Mouse (Mus musculus) A20 (cell line): Measurements from ENCODE around the gene Ptma.
A peak's percentile ranks its signal among the peaks of the same experiment; 100 is the strongest.

Experiments used
- DNase-seq: peaks from one replicate; pipeline ENCODE4 v3.0.0-alpha.2; 2011; ENCODE audit warnings: low read depth, low spot score

The Ptma gene

DNA sequence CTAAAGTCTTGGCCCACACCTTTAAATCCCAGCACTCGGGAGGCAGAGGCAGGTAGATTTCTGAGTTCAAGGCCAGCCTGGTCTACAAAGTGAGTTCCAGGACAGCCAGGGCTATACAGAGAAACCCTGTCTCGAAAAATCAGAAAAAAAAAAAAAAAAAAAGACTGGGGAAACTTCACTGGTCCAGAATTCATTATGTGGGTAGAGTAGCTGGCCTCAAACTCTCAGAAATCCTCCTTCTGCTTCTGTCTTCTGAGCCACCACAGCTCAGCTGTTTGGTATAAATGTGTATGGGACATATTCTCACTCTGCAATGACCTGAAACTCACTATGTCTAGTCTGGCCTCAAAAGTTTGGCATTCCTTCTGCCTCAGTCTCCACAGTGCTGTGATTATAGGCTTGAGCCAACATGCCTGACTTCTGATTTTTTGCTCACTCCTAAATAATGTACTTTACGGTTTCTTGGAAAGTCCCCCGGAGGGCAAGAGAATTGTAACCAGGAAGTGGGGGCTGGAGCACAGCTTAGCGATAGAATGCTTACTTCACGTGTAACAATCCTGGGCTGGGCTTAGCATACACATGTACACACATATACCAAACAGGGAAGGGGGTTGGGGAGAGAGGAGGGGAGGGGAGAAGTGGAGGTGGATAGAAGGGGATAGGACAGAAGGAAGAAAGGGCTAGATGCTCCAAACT lies 10.7 kb upstream of the Ptma start:
- peak; percentile 52 for DNase-seq

DNA sequence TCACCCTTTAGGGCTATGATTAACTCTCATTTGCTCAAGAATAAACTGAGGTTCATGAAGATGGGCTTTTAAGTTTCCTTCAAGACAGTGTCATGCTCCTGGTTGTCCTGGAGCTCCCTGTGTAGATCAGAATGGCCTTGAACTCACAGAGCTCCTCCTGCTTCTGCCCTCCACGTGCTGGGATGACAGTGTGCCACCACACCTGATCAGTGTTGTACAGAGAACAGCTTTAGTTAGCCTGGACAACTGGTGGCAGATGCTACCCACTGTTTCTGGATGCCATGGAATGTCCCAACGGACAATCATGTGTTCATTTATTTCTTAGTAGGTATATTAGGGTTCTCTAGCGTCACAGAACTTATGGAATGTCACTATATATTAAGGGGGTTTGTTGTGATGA lies 9.4 kb upstream of the Ptma start:
- DNase-seq, result no peak

DNA sequence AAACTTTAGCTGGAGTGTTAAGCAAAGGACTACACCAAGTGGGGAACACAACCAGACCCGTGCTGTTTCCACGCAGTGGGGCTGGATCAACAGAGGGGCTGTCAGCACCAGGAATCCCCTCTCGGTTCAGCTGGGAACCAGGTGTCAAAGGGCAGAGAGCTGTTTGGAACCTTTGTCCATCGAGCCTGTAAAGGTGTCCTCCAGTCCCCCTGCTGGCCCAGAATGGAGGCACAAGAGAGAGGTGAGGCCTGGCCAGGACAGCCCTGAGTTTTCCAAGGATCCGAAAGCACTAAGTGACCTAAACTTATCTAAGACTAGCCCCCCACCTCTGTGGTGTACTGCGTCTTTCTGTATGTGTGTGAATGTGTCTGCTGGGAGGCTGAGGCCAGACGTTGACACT lies 6.2 kb upstream of the Ptma start:
- peak; percentile 52 for DNase-seq

DNA sequence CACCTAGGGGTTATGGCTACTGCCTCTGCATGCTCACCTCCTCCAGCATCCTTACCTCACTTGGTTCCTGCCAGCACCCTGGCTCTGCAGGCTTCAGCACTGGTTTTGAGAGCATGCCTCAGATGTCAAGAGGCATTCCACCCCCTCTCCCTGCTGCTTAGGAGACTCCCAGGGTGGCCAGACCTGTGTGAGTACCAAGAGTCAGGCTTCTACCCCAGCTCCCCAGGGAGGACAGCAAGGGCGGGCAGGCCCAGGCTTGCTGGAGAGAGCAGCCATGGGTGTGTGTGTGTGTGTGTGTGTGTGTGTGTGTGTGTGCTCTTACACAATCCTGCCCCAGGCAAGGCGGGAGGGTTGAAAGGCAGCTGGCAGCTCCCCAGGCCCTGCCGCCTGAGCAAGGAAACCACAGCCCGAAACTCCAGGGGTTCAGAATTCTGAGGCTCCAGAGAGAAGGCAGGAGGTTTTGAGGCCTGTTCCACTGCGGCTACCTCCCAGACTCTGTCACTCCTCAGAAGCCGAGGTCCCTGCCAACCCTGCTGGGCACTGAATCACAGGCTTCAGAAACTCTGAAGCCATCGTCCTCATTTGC lies 4.1 kb upstream of the Ptma start:
- DNase-seq, result no peak

DNA sequence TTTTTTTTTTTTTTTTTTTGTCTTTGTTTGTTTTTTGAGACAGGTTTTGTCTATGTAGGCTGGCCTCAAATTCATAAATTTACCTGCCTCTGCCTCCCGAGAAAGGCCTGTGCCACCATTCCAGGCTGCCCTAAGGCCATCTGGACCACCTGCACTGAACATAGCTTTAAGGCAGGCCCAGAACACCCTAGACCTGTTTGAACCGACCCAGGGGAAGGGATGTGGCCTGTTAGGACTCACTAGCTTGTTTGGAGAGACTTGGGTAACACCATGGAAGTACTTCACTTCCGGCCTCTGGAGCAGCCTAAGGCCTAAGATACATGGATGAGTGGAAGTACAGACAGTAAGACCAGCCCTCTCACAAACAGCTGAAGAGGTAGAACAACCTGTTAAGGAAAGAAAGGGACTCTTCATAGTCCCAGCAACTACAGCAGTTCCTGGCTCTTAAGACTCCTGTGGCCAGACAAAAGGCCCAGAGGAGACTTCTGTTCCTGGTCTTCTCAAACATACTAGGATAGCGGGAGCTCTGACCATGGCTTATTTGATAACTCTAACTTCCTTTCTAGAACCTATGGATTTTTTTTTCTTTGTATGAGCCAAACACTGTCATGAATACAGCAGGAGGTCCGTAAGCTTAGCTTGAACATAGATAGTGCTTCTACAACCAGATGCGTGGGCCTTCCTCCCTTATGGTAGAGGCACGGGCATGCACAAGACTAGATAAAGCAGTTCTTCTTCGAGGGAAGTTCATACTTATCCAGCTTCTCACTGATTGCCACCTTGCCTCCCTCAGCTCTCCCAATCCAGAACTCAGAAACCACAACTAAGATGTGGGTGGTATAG lies 2.5 kb upstream of the Ptma start:
- no peak for DNase-seq

DNA sequence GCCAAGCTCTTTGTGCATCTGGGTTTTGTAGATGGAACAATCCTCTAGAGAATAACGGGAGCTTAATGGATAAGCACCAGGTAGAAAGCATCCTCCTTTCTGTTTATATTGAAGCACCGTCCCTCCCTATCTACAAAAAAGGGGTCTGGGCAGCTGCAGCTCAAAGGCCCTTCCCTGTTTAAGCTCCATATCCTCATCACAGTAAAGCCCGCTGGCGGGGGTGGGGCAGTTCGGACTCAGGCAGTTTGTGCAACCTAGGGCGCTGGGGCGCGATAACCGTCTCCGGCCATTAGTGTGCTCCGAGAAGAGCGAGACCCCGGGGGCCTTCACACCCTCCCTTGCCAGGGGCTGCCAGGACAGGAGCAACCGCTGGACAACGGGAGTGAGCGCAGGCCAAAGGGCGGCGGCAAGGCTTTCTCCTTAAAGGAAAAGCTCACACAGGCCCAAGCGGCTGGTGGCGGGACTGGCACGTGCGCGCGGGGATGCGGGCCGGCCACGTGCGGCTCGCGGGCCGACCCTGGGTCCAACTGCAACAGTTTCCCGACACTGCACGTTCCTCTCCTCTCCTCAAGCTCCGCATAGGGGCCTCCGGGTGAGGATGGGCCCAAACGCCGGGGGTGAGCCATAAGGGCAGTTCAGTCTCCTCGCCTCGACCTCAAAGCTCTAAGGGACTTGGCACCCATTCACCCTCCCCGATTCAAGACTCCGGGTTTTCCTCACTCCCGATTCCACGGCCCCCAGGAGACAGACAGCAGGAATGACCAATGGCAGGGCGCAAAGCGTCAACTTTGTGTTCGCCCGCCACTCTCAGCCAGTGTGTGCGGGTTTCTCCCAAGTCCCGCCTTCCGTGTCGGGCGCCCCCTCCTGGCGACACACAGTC lies 1.7 kb upstream of the Ptma start:
- peak; percentile 97 for DNase-seq

DNA sequence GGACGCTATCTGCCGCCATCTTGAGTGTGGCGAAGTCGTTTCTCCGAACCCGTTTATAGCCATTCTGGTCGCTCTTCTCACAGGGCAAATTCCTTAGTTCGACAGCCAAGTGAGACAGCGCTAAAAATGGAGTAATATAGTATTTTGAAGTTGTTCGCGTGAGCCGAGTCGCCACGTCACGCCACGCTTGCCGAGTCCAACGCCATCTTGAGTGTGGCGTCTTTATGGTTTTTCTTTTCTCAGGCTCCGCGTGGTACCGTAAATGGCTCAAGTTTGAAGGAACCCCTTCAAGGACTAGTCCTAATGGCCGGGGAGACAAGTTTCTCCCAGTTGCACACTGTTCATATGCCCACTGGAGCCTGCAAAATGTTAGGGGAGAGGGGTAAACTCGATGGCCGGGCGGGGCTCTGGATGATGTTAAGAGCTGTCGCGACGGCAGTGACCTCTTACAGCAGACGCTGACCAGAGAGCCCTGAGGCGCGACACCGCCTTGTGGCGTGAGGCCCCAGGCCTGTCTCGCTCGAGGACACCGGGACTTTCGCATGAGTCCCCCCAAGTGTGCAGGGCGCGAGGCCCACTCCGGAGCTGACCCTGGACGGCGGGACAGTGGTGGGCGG lies 919 bp upstream of the Ptma start:
- peak; percentile 89 for DNase-seq

DNA sequence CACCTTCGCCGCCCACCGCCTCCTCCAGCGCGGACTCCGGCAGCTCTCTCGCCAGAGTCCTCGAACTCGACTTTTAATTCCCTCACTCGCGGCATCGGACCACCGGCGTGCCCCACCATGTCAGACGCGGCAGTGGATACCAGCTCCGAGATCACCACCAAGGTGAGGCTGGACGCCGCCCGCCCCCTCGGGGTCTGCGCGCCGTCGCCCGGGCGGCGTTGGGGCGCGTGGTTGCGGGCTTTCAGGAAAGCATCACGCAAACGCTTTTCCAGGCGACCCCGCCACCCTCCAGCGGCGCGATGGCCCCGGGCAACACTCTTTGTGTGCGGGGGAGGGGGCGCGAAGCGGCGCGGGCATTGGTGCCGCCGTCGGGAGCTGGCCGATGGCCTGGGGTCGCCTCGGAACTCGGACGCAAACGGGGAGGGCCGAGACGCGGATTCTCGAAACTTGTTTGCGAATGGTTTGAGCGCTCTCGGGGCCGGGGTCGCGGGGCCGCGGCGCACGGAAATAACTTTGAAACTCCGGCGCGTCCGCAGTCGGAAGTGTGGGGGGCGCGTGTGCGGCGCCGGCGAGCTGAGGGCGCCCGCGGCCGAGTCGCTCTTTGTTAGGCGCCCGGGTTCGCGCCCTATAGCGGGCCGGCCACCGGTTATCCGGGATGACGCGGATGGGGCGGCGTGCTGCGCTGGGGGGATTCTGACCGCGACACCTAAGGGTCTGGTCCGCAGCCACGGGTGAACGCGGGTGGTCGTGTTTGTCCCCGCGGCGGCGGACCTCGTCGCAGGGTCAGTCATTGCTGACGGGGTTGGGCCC lies 468 bp downstream of the Ptma start:
- DNase-seq, result peak; percentile 43

DNA sequence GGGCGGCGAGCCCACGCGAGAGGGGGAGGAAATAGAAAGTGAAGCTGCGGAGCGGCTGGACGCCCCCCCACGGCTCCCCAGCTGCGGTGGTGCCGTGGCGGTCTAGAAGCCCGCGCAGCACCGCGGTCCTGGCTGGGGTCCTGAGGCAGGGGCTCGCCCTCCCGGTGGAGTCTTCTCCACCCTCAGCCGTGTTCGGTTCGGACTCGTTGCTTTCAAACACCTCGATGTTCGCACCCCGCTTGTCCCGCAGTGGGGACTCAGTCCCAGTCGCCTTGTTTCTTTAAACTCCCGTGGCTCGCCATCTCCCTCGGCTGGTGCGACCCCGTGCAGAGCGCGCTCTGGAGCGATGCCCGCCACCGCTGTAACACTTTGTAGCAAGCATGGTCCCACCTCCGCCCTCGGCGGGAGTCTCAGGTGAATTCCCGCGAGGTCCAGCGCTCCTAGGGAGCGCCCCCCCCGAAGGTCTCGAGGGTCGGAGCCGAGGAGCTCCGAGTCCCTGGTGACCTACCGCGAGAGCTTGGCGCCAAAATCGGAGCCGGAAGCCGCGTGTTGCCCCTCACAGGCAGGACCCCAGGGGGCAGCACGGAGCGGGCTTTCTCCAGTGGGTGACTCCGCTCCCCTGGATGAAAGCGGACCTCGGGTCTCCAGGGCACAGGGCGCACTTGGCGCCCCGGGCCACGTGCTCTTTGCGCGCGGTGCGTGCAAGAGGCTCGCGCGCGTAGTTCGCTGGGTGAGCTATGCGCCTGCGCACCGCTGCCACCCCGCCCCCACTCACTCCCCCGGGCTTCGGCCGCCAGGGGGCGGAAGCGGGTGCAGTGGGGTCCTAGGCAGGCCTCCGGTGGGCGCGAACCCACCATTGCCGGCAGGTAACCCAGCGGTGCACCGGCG lies 1.3 kb downstream of the Ptma start:
- peak; percentile 93 for DNase-seq

DNA sequence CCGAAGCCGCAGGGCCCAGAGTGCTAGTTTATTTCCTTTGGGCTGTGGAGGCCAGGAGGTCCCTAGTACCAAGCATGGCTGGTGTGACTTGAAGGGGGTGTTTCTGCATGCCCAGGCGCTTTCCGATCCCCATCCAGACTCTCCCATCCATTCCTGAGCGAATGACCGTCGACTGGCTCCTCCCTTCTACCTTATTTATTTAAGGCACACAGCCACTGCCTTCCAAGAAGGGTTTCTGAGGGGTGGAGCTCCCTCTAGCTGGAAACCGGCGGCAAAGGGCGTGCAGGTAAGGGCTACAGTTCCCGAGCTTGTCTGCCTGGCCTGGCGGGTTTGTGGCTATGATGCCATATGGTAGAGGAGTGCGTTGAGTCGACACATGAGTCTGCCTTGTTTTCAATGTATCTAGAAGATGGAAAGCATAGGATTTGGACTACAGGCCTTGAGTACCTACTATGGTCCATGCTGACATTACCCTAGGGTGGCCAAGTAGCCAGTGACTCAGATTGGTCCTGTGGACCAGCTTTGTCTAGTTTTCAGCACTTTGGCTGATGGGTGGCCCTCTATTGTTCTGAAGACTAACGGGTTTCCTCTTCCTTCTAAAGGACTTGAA lies 2.1 kb downstream of the Ptma start:
- DNase-seq, result peak; percentile 63

DNA sequence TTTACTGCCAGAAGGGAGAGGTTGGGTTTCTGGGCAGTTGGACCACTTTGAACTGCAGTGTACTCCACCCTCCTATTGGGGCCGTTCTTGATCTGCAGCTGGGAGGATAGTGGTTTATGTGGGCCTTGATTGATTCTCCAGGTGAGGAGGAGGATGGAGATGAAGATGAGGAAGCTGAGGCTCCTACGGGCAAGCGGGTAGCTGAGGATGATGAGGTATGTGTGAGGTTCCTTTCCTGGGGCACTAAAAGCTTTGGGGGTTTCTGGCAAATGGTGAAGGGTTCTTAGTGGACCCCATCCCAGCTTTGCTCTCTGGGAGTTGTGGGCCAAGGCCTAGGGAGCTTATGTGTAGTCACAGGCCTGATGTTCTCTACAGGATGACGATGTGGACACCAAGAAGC lies 3.1 kb downstream of the Ptma start:
- DNase-seq, result no peak

DNA sequence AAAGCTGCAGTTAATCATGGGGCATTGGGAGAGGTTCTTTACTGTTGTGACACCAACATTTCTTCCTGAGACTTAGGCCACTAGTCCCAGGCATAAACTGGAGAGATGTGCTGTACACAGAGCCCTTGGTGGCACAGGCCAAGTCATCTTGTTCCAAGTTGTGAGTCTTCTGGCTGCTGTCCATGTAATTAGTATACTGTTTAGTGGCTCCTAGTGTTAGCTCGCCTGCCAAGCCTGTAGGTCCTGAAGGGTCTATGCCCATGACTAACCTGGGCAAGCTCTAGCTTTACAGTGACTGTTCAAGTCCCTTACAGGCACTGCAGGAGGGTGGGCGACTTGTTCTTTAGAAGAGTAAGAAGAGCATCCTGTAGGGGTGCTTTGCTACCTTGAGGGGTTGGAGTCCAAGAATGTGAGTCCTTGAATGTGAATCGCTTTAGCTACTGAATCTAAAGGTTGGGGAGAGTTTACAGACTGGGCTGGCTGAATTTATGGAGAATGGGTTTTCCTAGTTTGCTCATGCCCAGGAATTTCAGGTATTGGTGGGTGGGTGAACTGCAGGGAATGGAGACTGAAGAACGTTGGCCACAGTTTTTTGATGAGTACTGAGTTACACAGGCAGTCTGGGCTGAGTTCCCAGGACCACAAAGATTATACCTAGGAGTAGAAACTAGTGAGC lies 4.5 kb downstream of the Ptma start:
- DNase-seq, result peak; percentile 67

DNA sequence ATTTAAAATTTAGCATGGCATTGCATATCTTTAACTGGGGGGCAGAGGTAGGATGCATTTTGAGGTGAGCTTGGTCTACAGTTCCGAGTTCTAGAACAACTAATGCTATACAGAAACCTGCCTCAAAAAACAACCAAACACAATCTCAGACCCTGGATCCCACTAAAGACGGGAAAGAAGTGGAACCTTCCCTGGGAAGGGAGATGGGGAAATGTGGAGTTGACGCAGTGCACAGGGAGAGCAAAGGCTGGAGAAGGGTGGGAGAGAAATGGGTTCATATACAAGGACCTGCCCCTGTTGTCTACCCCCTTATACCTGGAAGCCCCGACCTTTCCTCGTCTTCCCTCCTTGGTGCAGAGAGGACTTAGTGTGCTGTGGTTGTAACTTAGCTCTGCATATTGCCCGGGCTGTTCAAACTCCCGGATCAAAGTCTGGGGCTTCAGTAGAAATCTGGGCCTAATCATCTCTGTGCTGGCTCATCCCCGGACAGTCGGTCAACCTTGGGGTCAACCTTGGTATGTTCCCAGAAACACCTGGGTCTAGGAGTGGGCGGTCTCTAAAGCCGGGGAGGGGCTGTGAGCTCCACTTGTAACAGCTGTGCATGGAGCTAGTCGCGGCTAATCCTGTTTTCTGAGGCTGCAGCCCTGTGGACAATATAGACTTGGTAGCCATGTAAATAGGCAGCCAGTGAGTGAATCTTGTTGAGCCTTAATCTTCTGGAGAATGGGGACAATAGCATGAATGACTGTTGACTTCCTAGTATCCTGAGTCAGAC lies 5.2 kb downstream of the Ptma start:
- no peak for DNase-seq

DNA sequence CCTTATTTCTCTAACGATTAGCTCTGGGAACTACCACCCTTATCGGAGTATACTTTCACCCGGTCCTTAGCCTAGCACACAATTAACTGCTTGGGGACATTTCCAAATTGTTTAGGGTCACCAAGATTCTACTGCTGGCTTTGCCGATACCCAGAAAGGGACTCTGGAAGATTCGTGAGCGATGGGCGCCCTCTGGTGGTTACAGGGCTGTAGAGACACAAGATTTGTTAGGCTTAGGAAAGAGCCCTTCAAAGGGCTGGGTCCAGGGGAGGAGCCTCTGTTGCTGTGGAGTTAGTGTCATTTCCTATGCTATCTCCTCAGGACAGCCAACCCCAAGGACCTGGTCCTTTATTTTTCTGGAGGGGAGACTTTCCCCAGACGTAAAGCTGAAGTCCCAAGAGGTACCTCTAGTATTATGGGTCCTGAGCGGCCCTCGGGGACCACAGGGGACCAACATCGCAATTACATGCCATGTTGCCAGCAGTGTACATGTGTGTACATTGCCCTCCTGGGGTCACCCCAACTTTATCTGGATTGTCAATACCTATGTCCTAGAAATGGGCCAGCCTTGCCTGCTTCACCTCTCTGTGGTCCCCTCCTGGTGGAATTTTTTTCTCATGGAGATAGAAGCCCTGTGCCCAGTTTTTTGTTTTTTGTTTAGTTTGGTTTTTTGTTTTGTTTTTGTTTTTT lies 6.0 kb downstream of the Ptma start:
- DNase-seq, result peak; percentile 93

DNA sequence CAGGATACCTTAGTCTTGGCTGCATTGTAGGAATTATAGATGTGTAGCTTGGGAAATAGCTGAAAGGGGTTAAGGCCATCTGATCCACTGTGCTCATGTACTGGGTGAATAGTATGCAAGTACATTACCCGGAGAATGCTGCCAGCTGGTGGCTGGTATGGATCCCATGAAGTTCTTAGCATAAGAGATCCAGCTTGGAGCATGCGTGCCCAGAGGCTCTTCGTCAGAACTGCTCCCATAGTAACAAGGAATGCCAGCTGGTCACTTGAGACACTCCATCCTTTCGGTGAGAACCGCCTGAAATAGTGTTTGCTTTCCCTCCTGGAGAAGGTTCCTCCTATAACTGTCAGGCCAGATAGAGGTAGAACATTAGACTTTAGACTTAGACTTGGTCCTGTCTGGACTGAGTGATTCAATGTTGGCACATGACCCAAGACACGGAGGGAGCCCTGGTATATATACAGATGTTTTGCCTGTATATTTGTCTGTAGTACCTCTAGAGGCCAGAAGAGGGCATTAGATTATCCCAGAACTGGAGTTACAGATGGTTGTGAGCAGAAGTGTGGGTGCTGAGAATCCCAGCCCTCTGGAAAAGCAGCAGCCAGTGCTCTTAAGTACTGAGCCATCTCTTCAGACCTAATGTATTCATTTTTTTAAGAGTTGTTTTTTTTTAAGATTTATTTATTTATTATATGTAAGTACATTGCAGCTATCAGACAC lies 7.0 kb downstream of the Ptma start:
- peak; percentile 73 for DNase-seq

DNA sequence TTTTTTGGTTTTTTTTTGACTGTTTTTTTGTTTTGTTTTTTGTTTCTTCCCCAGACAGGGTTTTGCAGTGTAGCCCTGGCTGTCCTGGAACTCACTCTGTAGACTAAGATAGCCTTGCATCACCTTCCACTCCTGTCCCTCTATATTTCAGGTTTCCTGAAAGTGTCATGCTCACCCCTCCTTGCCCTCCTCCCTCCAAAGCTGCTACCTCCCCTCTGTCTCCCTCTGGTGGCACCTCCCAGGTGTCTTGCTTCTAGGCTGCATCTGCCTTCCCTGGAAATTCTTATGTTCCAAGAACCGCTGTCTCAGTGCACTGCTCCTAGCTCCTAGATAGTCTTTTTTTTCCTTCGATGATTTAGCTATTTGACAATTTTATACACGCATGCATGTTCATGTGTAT lies 11.9 kb downstream of the Ptma start:
- peak; percentile 62 for DNase-seq
